Mouse (Mus musculus) lung, postnatal 0 days (tissue): ENCODE measurements around the gene Creb3l1. TPM values are rescaled to one million over a fixed set of nuclear protein-coding genes. Genes with fewer than 3 reads are reported as not detected.

ENCODE experiments used
- ATAC-seq: fragments of 200-750 bp; cut with Nextera tagmentation; 2 replicates; pipeline ENCODE4 v1.8.0; 2017; ENCODE audit warnings: moderate library complexity
- DNase-seq: peaks from one replicate; pipeline ENCODE4 v3.0.0-alpha.2; 2016; ENCODE audit warnings: low spot score
- H3K27ac ChIP-seq: fragments of 300-500 bp; sonication (generic); 2 replicates; pipeline ENCODE4 v1.5.1; 2014; ENCODE audit warnings: antibody characterized with exemption, mild to moderate bottlenecking, low read length, mixed read lengths
- H3K27me3 ChIP-seq: fragments of 300-500 bp; sonication (generic); replicated peaks from 2 replicates; pipeline ENCODE4 v1.6.1; 2014; ENCODE audit warnings: low read length, mixed read lengths; ENCODE audit not compliant: insufficient read depth
- H3K36me3 ChIP-seq: fragments of 300-500 bp; sonication (generic); 2 replicates; pipeline ENCODE4 v1.6.1; 2014; ENCODE audit warnings: low read length, mixed read lengths; ENCODE audit not compliant: insufficient read depth
- H3K4me1 ChIP-seq: fragments of 300-500 bp; sonication (generic); 2 replicates; pipeline ENCODE4 v1.6.1; 2014; ENCODE audit warnings: antibody characterized with exemption, low read depth, low read length, mixed read lengths; ENCODE audit not compliant: insufficient read depth
- H3K4me2 ChIP-seq: fragments of 300-500 bp; sonication (generic); replicated peaks from 2 replicates; pipeline ENCODE4 v1.6.1; 2014; ENCODE audit warnings: low read depth, mild to moderate bottlenecking, low read length, moderate library complexity, mixed read lengths
- H3K4me3 ChIP-seq: fragments of 300-500 bp; sonication (generic); 2 replicates; pipeline ENCODE4 v1.5.1; 2014; ENCODE audit warnings: low read depth, low read length
- H3K9ac ChIP-seq: fragments of 300-500 bp; sonication (generic); replicated peaks from 2 replicates; pipeline ENCODE4 v1.6.1; 2014; ENCODE audit warnings: low read depth, mild to moderate bottlenecking
- H3K9me3 ChIP-seq: fragments of 300-500 bp; sonication (generic); 2 replicates; pipeline ENCODE4 v1.6.1; 2016; ENCODE audit warnings: low read length, mixed read lengths
- CTCF ChIP-seq: IDR thresholded peaks from 2 replicates; pipeline ENCODE4 v1.5.1; 2016; ENCODE audit warnings: antibody characterized with exemption, mild to moderate bottlenecking
- EP300 ChIP-seq: IDR thresholded peaks from 2 replicates; pipeline ENCODE4 v1.6.1; 2016; ENCODE audit warnings: antibody characterized with exemption, mild to moderate bottlenecking, control low read depth
- WGBS: fragments of 180-500 bp; shearing (Covaris S2); extraction: QIAGEN DNeasy Blood & Tissue Kit; methylation state at CpG from one replicate; pipeline ENCODE4 v1.1.7; 2014; 5-methylcytosine and 5-hydroxymethylcytosine counted together
- polyA plus RNA-seq: library from polyadenylated mRNA; unstranded; fragments of >200 nt; fragmentation: Nextera tagmentation; extraction: Ambion mirVana; gene quantifications from 2 replicates; pipeline ENCODE4 v1.2.1, GENCODE M21; 2015

Gene Creb3l1
- polyA plus RNA-seq, 1 experiment from 2014 or later, result 8.1 TPM

GRCm38 (mm10) chr2:91961901-91962761 lies 62.2 kb downstream of the Creb3l1 start:
- Histone ChIP-seq H3K27ac (peak overlapping the region; percentile 64), H3K27me3 (no peaks in the 10 kb centered on the region), H3K4me1 (peaks cover 10% of the 10 kb centered on the region), H3K9me3 (no peaks in the 10 kb centered on the region), H3K4me2 (peak overlapping the region; percentile 80), H3K36me3 (no peaks in the 10 kb centered on the region), H3K9ac (no peak overlapping the region; the same call in 1 of the 2 replicates), H3K4me3 (peak overlapping the region; percentile 80)
- 43% methylated on average over 4 of the region's 4 CpGs for WGBS
- no peak for TF ChIP-seq EP300
- no peak for TF ChIP-seq CTCF
- DNase-seq (peak; percentile 43), ATAC-seq (no peak)

DNA sequence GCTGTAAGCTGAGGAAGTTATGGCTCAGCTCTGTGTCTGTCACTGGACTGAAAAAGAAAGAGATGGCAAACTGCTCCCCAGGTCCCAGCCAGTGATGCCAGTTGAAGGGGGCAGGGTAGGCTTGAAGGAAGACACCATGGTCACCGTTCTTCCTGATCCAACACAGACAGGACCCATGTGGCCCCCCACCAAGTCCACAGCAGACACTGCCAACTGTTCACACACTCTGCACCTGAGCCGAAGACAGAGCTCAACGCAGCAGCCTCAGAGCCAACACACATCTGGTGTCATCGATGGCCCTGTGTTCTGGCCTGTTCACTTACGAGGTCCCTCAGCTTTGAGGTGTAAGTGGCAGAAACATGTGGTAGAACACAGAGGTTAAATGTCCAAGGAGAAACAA lies 63.8 kb downstream of the Creb3l1 start:
- H3K27me3 ChIP-seq, result no peaks in the 10 kb centered on the region
- H3K4me3 ChIP-seq, result no peak overlapping the region
- no peak for ATAC-seq
- H3K27ac ChIP-seq, result no peak overlapping the region
- no peak for DNase-seq
- WGBS, result 85% methylated on average over 5 of the region's 5 CpGs
- H3K9me3 ChIP-seq, result no peaks in the 10 kb centered on the region
- H3K36me3 ChIP-seq, result no peaks in the 10 kb centered on the region
- H3K9ac ChIP-seq, result no peak overlapping the region
- H3K4me1 ChIP-seq, result peaks cover 21% of the 10 kb centered on the region
- no peak for TF ChIP-seq CTCF
- TF ChIP-seq EP300, result no peak
- no peak overlapping the region for H3K4me2 ChIP-seq

- no peak for DNase-seq
- WGBS, result 71% methylated on average over 11 of the region's 11 CpGs
- peaks cover 27% of the 10 kb centered on the region for H3K4me1 ChIP-seq
- H3K36me3 ChIP-seq, result no peaks in the 10 kb centered on the region
- H3K4me3 ChIP-seq, result no peak overlapping the region
- TF ChIP-seq EP300 (no peak), CTCF (no peak)
- no peak overlapping the region for H3K27ac ChIP-seq
- no peak for ATAC-seq
- H3K9me3 ChIP-seq, result no peaks in the 10 kb centered on the region
- H3K9ac ChIP-seq, result no peak overlapping the region
- H3K4me2 ChIP-seq, result no peak overlapping the region
- H3K27me3 ChIP-seq, result no peaks in the 10 kb centered on the region
Measured at GRCm38 (mm10) chr2:91959544-91960410, 64.5 kb downstream of the Creb3l1 start.

- Histone ChIP-seq H3K9ac (no peak overlapping the region), H3K9me3 (no peaks in the 10 kb centered on the region), H3K4me1 (peaks cover 27% of the 10 kb centered on the region), H3K36me3 (no peaks in the 10 kb centered on the region), H3K27ac (no peak overlapping the region), H3K4me2 (no peak overlapping the region), H3K4me3 (no peak overlapping the region), H3K27me3 (no peaks in the 10 kb centered on the region)
- ATAC-seq (no peak), DNase-seq (peak; percentile 72)
- no peak for TF ChIP-seq EP300
- TF ChIP-seq CTCF, result peak; percentile 87
- WGBS, result 42% methylated on average over 10 of the region's 10 CpGs
Measured at GRCm38 (mm10) chr2:91958701-91959457, 65.4 kb downstream of the Creb3l1 start.

DNA sequence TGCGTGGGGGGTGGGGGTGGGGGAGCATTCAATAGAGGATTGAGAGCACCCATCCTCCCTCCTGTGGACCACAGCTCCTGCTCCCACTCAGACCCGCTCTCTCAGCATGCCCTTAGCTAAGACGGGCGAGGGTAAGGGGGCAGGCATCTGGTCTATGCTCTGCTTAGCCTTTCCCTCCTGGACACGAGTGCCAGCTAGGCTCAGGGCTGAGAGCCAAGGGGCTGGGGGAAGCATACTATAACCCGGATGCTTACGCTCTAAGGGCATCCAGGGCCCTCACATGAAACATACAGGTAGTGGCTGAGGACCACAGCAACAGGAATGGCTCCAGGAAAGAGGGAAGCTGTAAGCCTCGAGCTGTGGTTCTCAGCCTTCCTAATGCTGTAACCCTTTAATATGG lies 66.3 kb downstream of the Creb3l1 start:
- Histone ChIP-seq H3K9me3 (no peaks in the 10 kb centered on the region), H3K4me3 (no peak overlapping the region), H3K36me3 (no peaks in the 10 kb centered on the region), H3K4me1 (peaks cover 34% of the 10 kb centered on the region), H3K27ac (no peak overlapping the region), H3K4me2 (no peak overlapping the region), H3K9ac (no peak overlapping the region), H3K27me3 (no peaks in the 10 kb centered on the region)
- no peak for TF ChIP-seq CTCF
- no peak for TF ChIP-seq EP300
- 79% methylated on average over 8 of the region's 8 CpGs for WGBS
- DNase-seq, result no peak
- ATAC-seq, result no peak
